Mouse (Mus musculus) gastrocnemius, postnatal 4 days (tissue): ENCODE results near the gene Hsd17b3. TPM values are rescaled to one million over a fixed set of nuclear protein-coding genes. Genes with fewer than 3 reads are reported as not detected.
"Not testable (repeated sequence)": the region's sequence is repeated elsewhere in the genome, so short reads cannot be mapped to it uniquely, and the experiment has no call there.

ENCODE experiments used
- DNase-seq, 2 experiments: peaks; one replicate each; pipeline ENCODE4 v3.0.0; 2021 to 2022; ENCODE audit warnings: low spot score in 2 of 2, mixed read lengths in 2 of 2
- total RNA-seq, 2 experiments: library from RNA; stranded (reverse); gene quantifications; 2 replicates each; pipeline ENCODE4 v1.2.3; 2021

Hsd17b3 gene
- total RNA-seq, 2 experiments from 2014 or later, result not detected

- DNase-seq, result no peak
These were observed 3.0 kb downstream of the Hsd17b3 start for GRCm38 (mm10) chr13:64086036-64086435.

- DNase-seq, result no peak
These were observed 5.7 kb downstream of the Hsd17b3 start for GRCm38 (mm10) chr13:64083331-64083730.

- DNase-seq, result no peak
These were observed 7.8 kb downstream of the Hsd17b3 start for GRCm38 (mm10) chr13:64081012-64081919.

- no peak for DNase-seq
These were observed 11.4 kb downstream of the Hsd17b3 start for GRCm38 (mm10) chr13:64077591-64077990.

GRCm38 (mm10) chr13:64076074-64076473, 13.0 kb downstream of the Hsd17b3 start:
- no peak for DNase-seq

- DNase-seq, result no peak
These were observed 22.4 kb downstream of the Hsd17b3 start for GRCm38 (mm10) chr13:64066653-64067052.

GRCm38 (mm10) chr13:64064276-64064675, 24.8 kb downstream of the Hsd17b3 start:
- DNase-seq, result no peak

- no peak for DNase-seq
These were observed 28.0 kb downstream of the Hsd17b3 start for GRCm38 (mm10) chr13:64060935-64061506.

GRCm38 (mm10) chr13:64053959-64054358, 35.1 kb downstream of the Hsd17b3 start:
- no peak for DNase-seq

- DNase-seq, result not testable (repeated sequence)
These were observed 36.7 kb downstream of the Hsd17b3 start for GRCm38 (mm10) chr13:64052281-64052680.

GRCm38 (mm10) chr13:64050895-64051294, 38.1 kb downstream of the Hsd17b3 start:
- no peak for DNase-seq

GRCm38 (mm10) chr13:64049535-64049934, 39.5 kb downstream of the Hsd17b3 start:
- DNase-seq, result no peak

- DNase-seq, result no peak
These were observed 40.6 kb downstream of the Hsd17b3 start for GRCm38 (mm10) chr13:64048467-64048866.

- no peak for DNase-seq
These were observed 49.1 kb downstream of the Hsd17b3 start for GRCm38 (mm10) chr13:64039976-64040375.

- no peak for DNase-seq
These were observed 50.9 kb downstream of the Hsd17b3 start for GRCm38 (mm10) chr13:64038114-64038513.

- DNase-seq, result peak; percentile 39 to 67
These were observed 52.7 kb downstream of the Hsd17b3 start for GRCm38 (mm10) chr13:64036079-64037011.

GRCm38 (mm10) chr13:64035036-64035435, 54.0 kb downstream of the Hsd17b3 start:
- DNase-seq, result no peak

GRCm38 (mm10) chr13:64033921-64034320, 55.1 kb downstream of the Hsd17b3 start:
- DNase-seq, result no peak

GRCm38 (mm10) chr13:64033181-64033580, 55.8 kb downstream of the Hsd17b3 start:
- no peak for DNase-seq

- DNase-seq, result no peak
These were observed 57.8 kb downstream of the Hsd17b3 start for GRCm38 (mm10) chr13:64031254-64031653.

- no peak for DNase-seq
These were observed 58.2 kb downstream of the Hsd17b3 start for GRCm38 (mm10) chr13:64030792-64031191.
